Mouse (Mus musculus) erythroid progenitor cell, adult 5-6 weeks (primary cell): ENCODE data around the gene Hbb-bs. TPM values are rescaled to one million over a fixed set of nuclear protein-coding genes. Genes with fewer than 3 reads are reported as not detected.
"Not testable (repeated sequence)": the region's sequence is repeated elsewhere in the genome, so short reads cannot be mapped to it uniquely, and the experiment has no call there.

Source experiments
- ATAC-seq: replicated peaks from 2 replicates; pipeline ENCODE4 v1.8.0; 2016; ENCODE audit warnings: moderate number of reproducible peaks, mild to moderate bottlenecking, moderate TSS enrichment, inconsistent platforms; ENCODE audit not compliant: poor library complexity, low FRiP score, severe bottlenecking
- total RNA-seq, 2 experiments: library from RNA; stranded (forward) in 1 of 2; stranded (reverse) in 1 of 2; fragments of 150-400 nt in 1 of 2; fragments of 186-747, 209-891 nt in 1 of 2; gene quantifications; 2 replicates each; pipeline versions ENCODE4 v1.2.3 to v1.2.4; 2015 to 2017; ENCODE audit warnings: low replicate concordance in 2 of 2

Hbb-bs gene
- total RNA-seq, 2 experiments from 2014 or later = 62,915 to 118,402 TPM

- ATAC-seq = not testable (repeated sequence)
Observed at GRCm38 (mm10) chr7:103813152-103813551, 14.7 kb downstream of the Hbb-bs start.

GRCm38 (mm10) chr7:103812174-103812573 lies 15.7 kb downstream of the Hbb-bs start:
- no peak for ATAC-seq

- peak; percentile 25 for ATAC-seq
Observed at GRCm38 (mm10) chr7:103811223-103811845, 16.6 kb downstream of the Hbb-bs start.

GRCm38 (mm10) chr7:103810746-103811145 lies 17.1 kb downstream of the Hbb-bs start:
- peak; percentile 8; the same call in 1 of the 2 replicates for ATAC-seq

- peak; percentile 11; the same call in 1 of the 2 replicates for ATAC-seq
Observed at GRCm38 (mm10) chr7:103810296-103810695, 17.6 kb downstream of the Hbb-bs start.

GRCm38 (mm10) chr7:103809801-103810155 lies 18.1 kb downstream of the Hbb-bs start:
- ATAC-seq = no peak

GRCm38 (mm10) chr7:103808971-103809800 lies 18.7 kb downstream of the Hbb-bs start:
- ATAC-seq = no peak

GRCm38 (mm10) chr7:103808120-103808519 lies 19.8 kb downstream of the Hbb-bs start:
- ATAC-seq = not testable (repeated sequence)

- ATAC-seq = peak; percentile 46
Observed at GRCm38 (mm10) chr7:103806856-103807255, 21.0 kb downstream of the Hbb-bs start.

GRCm38 (mm10) chr7:103792669-103793388 lies 35.1 kb downstream of the Hbb-bs start:
- peak; percentile 93 for ATAC-seq

- ATAC-seq = no peak
Observed at GRCm38 (mm10) chr7:103791721-103792120, 36.2 kb downstream of the Hbb-bs start, which contains the start of gene Olfr67. Olfr67 (minus strand) TSS chr7:103791821.

- ATAC-seq = no peak
Observed at GRCm38 (mm10) chr7:103779598-103779997, 48.3 kb downstream of the Hbb-bs start, which contains the start of gene Olfr68. Olfr68 (minus strand) TSS chr7:103779698.

GRCm38 (mm10) chr7:103777652-103778051 lies 50.2 kb downstream of the Hbb-bs start:
- ATAC-seq = peak; percentile 65

Other genes with a start within 250 kb of the Hbb-bs start
Only the 30 nearest of the 32 such genes appear.
- gene Olfr619, start 227.5 kb downstream of the Hbb-bs start, total RNA-seq (2015; ENCODE audit: low replicate concordance) = not detected in 2 replicates
- gene Olfr619, start 227.5 kb downstream of the Hbb-bs start, total RNA-seq (2017; ENCODE audit: low replicate concordance) = not detected in 2 replicates
- gene Olfr620, start 215.6 kb downstream of the Hbb-bs start, total RNA-seq (2015; ENCODE audit: low replicate concordance) = not detected in 2 replicates
- gene Olfr620, start 215.6 kb downstream of the Hbb-bs start, total RNA-seq (2017; ENCODE audit: low replicate concordance) = not detected in 2 replicates
- gene Olfr622, start 185.4 kb downstream of the Hbb-bs start, total RNA-seq (2015; ENCODE audit: low replicate concordance) = not detected in 2 replicates
- gene Olfr622, start 185.4 kb downstream of the Hbb-bs start, total RNA-seq (2017; ENCODE audit: low replicate concordance) = not detected in 2 replicates
- not detected in 2 replicates for gene Olfr623, start 164.4 kb downstream of the Hbb-bs start, total RNA-seq (2015; ENCODE audit: low replicate concordance)
- gene Olfr623, start 164.4 kb downstream of the Hbb-bs start, total RNA-seq (2017; ENCODE audit: low replicate concordance) = not detected in 2 replicates
- not detected in 2 replicates for gene Olfr624, start 156.9 kb downstream of the Hbb-bs start, total RNA-seq (2015; ENCODE audit: low replicate concordance)
- under 0.01 and 0.13 TPM in 2 replicates for gene Olfr624, start 156.9 kb downstream of the Hbb-bs start, total RNA-seq (2017; ENCODE audit: low replicate concordance)
- gene Olfr625-ps1, start 145.4 kb downstream of the Hbb-bs start, total RNA-seq (2015; ENCODE audit: low replicate concordance) = not detected in 2 replicates
- gene Olfr625-ps1, start 145.4 kb downstream of the Hbb-bs start, total RNA-seq (2017; ENCODE audit: low replicate concordance) = not detected in 2 replicates
- not detected in 2 replicates for gene Olfr243, start 113.4 kb downstream of the Hbb-bs start, total RNA-seq (2015; ENCODE audit: low replicate concordance)
- not detected in 2 replicates for gene Olfr243, start 113.4 kb downstream of the Hbb-bs start, total RNA-seq (2017; ENCODE audit: low replicate concordance)
- gene Olfr628, start 97.7 kb downstream of the Hbb-bs start, total RNA-seq (2015; ENCODE audit: low replicate concordance) = not detected in 2 replicates
- gene Olfr628, start 97.7 kb downstream of the Hbb-bs start, total RNA-seq (2017; ENCODE audit: low replicate concordance) = not detected in 2 replicates
- not detected in 2 replicates for gene Olfr629, start 83.2 kb downstream of the Hbb-bs start, total RNA-seq (2015; ENCODE audit: low replicate concordance)
- gene Olfr629, start 83.2 kb downstream of the Hbb-bs start, total RNA-seq (2017; ENCODE audit: low replicate concordance) = not detected in 2 replicates
- not detected in 2 replicates for gene Olfr630, start 70.8 kb downstream of the Hbb-bs start, total RNA-seq (2015; ENCODE audit: low replicate concordance)
- not detected in 2 replicates for gene Olfr630, start 70.8 kb downstream of the Hbb-bs start, total RNA-seq (2017; ENCODE audit: low replicate concordance)
- 0.84 and 2.5 TPM in 2 replicates for gene Olfr69, start 56.5 kb downstream of the Hbb-bs start, total RNA-seq (2015; ENCODE audit: low replicate concordance)
- gene Olfr69, start 56.5 kb downstream of the Hbb-bs start, total RNA-seq (2017; ENCODE audit: low replicate concordance) = 1.7 TPM in 1 of 2 replicates, not detected in the other
- gene Olfr68, start 48.4 kb downstream of the Hbb-bs start, total RNA-seq (2015; ENCODE audit: low replicate concordance) = 2.9 TPM in 1 of 2 replicates, not detected in the other
- 0.83 and 2.8 TPM in 2 replicates for gene Olfr68, start 48.4 kb downstream of the Hbb-bs start, total RNA-seq (2017; ENCODE audit: low replicate concordance)
- 0.84 TPM in 1 of 2 replicates, not detected in the other for gene Olfr67, start 36.3 kb downstream of the Hbb-bs start, total RNA-seq (2015; ENCODE audit: low replicate concordance)
- gene Olfr67, start 36.3 kb downstream of the Hbb-bs start, total RNA-seq (2017; ENCODE audit: low replicate concordance) = 1.5 and 3.3 TPM in 2 replicates
- gene Hbb-bt, start 14.1 kb downstream of the Hbb-bs start, total RNA-seq (2015; ENCODE audit: low replicate concordance) = 26,042 and 29,427 TPM in 2 replicates
- gene Hbb-bt, start 14.1 kb downstream of the Hbb-bs start, total RNA-seq (2017; ENCODE audit: low replicate concordance) = 7,139 and 8,294 TPM in 2 replicates
- not detected in 2 replicates for gene Hbb-bh2, start 12.4 kb upstream of the Hbb-bs start, total RNA-seq (2015; ENCODE audit: low replicate concordance)
- not detected in 2 replicates for gene Hbb-bh2, start 12.4 kb upstream of the Hbb-bs start, total RNA-seq (2017; ENCODE audit: low replicate concordance)
- not detected in 2 replicates for gene Hbb-bh1, start 15.1 kb upstream of the Hbb-bs start, total RNA-seq (2015; ENCODE audit: low replicate concordance)
- not detected in 2 replicates for gene Hbb-bh1, start 15.1 kb upstream of the Hbb-bs start, total RNA-seq (2017; ENCODE audit: low replicate concordance)
- not detected in 2 replicates for gene Hbb-y, start 25.1 kb upstream of the Hbb-bs start, total RNA-seq (2015; ENCODE audit: low replicate concordance)
- gene Hbb-y, start 25.1 kb upstream of the Hbb-bs start, total RNA-seq (2017; ENCODE audit: low replicate concordance) = not detected in 2 replicates
- not detected in 2 replicates for gene Olfr66, start 58.2 kb upstream of the Hbb-bs start, total RNA-seq (2015; ENCODE audit: low replicate concordance)
- gene Olfr66, start 58.2 kb upstream of the Hbb-bs start, total RNA-seq (2017; ENCODE audit: low replicate concordance) = not detected in 2 replicates
- gene Olfr64, start 66.4 kb upstream of the Hbb-bs start, total RNA-seq (2015; ENCODE audit: low replicate concordance) = not detected in 2 replicates
- not detected in 2 replicates for gene Olfr64, start 66.4 kb upstream of the Hbb-bs start, total RNA-seq (2017; ENCODE audit: low replicate concordance)
- gene Olfr65, start 75.4 kb upstream of the Hbb-bs start, total RNA-seq (2015; ENCODE audit: low replicate concordance) = not detected in 2 replicates
- gene Olfr65, start 75.4 kb upstream of the Hbb-bs start, total RNA-seq (2017; ENCODE audit: low replicate concordance) = not detected in 2 replicates
- gene Olfr631, start 100.7 kb upstream of the Hbb-bs start, total RNA-seq (2015; ENCODE audit: low replicate concordance) = not detected in 2 replicates
- not detected in 2 replicates for gene Olfr631, start 100.7 kb upstream of the Hbb-bs start, total RNA-seq (2017; ENCODE audit: low replicate concordance)
- gene Olfr632, start 106.3 kb upstream of the Hbb-bs start, total RNA-seq (2015; ENCODE audit: low replicate concordance) = not detected in 2 replicates
- not detected in 2 replicates for gene Olfr632, start 106.3 kb upstream of the Hbb-bs start, total RNA-seq (2017; ENCODE audit: low replicate concordance)
- not detected in 2 replicates for gene Olfr633, start 116.3 kb upstream of the Hbb-bs start, total RNA-seq (2015; ENCODE audit: low replicate concordance)
- gene Olfr633, start 116.3 kb upstream of the Hbb-bs start, total RNA-seq (2017; ENCODE audit: low replicate concordance) = 0.15 TPM in 1 of 2 replicates, not detected in the other
- not detected in 2 replicates for gene Olfr635, start 143.1 kb upstream of the Hbb-bs start, total RNA-seq (2015; ENCODE audit: low replicate concordance)
- not detected in 2 replicates for gene Olfr635, start 143.1 kb upstream of the Hbb-bs start, total RNA-seq (2017; ENCODE audit: low replicate concordance)
- not detected in 2 replicates for gene Olfr638, start 170.7 kb upstream of the Hbb-bs start, total RNA-seq (2015; ENCODE audit: low replicate concordance)
- not detected in 2 replicates for gene Olfr638, start 170.7 kb upstream of the Hbb-bs start, total RNA-seq (2017; ENCODE audit: low replicate concordance)
- not detected in 2 replicates for gene Olfr639, start 189.2 kb upstream of the Hbb-bs start, total RNA-seq (2015; ENCODE audit: low replicate concordance)
- not detected in 2 replicates for gene Olfr639, start 189.2 kb upstream of the Hbb-bs start, total RNA-seq (2017; ENCODE audit: low replicate concordance)
- not detected in 2 replicates for gene Olfr640, start 197.5 kb upstream of the Hbb-bs start, total RNA-seq (2015; ENCODE audit: low replicate concordance)
- gene Olfr640, start 197.5 kb upstream of the Hbb-bs start, total RNA-seq (2017; ENCODE audit: low replicate concordance) = not detected in 2 replicates
- not detected in 2 replicates for gene Olfr641, start 207.3 kb upstream of the Hbb-bs start, total RNA-seq (2015; ENCODE audit: low replicate concordance)
- gene Olfr641, start 207.3 kb upstream of the Hbb-bs start, total RNA-seq (2017; ENCODE audit: low replicate concordance) = not detected in 2 replicates
- not detected in 2 replicates for gene Olfr642, start 224.6 kb upstream of the Hbb-bs start, total RNA-seq (2015; ENCODE audit: low replicate concordance)
- not detected in 2 replicates for gene Olfr642, start 224.6 kb upstream of the Hbb-bs start, total RNA-seq (2017; ENCODE audit: low replicate concordance)
- gene 4930516K23Rik, start 233.3 kb upstream of the Hbb-bs start, total RNA-seq (2015; ENCODE audit: low replicate concordance) = not detected in 2 replicates
- gene 4930516K23Rik, start 233.3 kb upstream of the Hbb-bs start, total RNA-seq (2017; ENCODE audit: low replicate concordance) = not detected in 2 replicates